Mouse (Mus musculus): ENCODE results near the gene Rnf141.

- TF ChIP-seq TAL1 (IDR thresholded peaks at IDR 0.05; ENCODE audit: low read length) (peak; percentile 57), GATA1 (IDR thresholded peaks at IDR 0.05; ENCODE audit: low read length) (peak; percentile 90)
Observed at GRCm38 (mm10) chr7:110774674-110775073, 69.6 kb downstream of the Rnf141 start.

Data from erythroblast, embryonic 14.5 days (primary cell).